Mouse (Mus musculus) retina, embryonic 14.5 days (tissue): ENCODE data around the gene Tchp.
A peak's percentile ranks its signal among the peaks of the same experiment; 100 is the strongest.

Experiments used
- DNase-seq: peaks from one replicate; pipeline ENCODE4 v3.0.0-alpha.2; 2015; ENCODE audit warnings: low spot score

The Tchp gene

GRCm38 (mm10) chr5:114696939-114697338 is 10.6 kb upstream of the Tchp start:
- no peak for DNase-seq

GRCm38 (mm10) chr5:114698044-114698746 is 9.4 kb upstream of the Tchp start:
- no peak for DNase-seq

DNA sequence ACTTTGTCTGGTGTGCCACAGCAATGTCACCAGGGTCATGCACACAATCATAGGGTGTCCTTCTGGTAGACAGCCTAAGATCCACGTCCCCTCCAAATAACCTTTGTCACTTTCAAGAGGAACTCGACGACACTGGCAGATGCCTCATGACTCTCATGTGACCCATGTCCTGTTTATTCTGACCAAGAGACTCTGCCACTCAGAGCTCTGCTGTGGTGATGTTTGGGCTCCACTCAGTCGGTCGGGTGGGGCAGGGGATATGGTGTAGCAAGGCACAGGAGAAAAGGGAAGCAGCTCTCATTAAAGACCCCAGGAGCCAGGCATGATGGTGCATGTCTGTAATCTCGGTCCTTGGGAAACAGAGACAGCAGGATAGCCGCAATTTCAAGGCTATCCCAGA is 8.5 kb upstream of the Tchp start:
- no peak for DNase-seq

DNA sequence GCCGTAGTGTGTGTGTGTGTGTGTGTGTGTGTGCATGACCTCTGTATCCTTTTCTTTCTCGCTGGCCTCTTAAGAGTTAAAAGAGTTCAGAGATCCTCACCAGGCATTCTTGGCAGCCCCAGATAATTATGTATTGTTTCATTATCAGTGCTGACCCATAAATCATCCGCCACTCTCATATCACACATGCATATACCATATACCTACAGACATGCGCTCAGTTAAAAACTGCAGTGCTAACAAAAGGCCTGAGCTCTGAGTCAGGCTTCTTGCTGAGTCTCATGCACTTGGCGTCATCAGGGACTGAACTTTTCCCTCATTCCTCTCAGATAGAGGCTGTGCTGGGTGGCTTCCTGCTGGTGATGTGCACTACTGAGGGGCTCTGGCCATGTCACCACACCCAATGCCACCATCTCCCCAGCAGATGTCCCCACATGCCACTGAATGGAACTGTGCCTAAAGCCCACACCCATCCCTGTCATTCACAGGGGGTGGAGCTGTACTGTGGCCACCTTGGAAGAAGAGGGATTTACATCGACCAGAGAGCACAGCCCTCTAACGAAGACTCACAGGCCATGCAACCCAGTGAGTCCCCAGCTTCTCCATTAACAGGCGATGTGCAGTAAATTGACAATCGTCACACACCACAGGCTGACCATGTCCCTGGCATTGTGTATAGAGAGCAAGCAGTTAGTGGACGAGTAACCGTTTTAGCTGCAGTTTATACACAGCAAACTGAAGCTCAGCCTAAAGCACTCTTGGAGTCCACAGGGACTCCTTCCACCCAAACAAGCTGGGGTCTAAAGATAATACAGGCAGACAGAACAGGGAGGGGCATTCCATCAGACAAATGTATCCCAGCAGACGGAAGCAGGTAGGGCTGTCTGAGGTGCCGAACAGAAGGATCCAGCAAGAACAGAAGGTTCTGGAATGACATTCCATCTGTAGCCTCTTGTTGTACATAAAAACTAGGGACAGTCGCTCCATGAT is 4.9 kb upstream of the Tchp start:
- DNase-seq = peak; percentile 76

DNA sequence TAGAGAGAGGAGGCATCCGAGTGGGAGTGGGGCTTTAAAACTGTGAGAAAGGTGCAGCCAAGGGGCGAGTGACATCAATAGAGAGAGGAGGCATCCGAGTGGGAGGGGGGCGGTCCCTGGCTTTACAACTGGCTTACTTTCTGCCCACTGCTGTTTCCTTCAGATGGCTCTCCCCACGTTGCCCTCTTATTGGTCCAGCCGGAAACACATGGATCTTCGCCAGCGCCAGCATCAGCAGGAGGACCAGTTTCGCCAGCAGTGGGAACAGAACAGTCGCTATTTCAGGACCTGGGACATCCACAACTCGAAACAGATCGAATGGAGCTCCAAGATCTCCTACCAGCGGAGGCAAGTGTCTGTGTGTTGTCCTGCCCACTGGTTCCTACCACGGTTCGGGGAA is 931 bp downstream of the Tchp start:
- no peak for DNase-seq

DNA sequence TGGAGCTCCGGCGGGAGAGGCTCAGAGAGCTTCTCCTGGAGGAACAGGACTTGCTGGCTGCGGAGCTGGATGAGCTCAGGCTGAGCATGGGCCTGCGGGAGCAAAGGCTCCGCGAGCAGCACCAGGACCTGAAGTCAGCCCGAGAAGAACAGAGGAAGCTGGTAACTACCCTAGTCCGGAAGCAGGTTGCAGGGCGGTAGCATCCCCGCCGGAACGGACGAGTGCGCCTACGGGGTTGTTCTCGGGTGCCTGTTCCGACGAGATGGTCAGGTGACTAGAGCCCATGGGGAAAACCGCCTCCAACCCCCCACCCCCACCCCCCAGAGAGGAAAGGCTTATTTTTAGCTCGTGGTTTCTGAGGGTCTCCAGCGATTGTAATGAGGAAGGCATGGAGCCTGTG is 1.8 kb downstream of the Tchp start:
- no peak for DNase-seq

DNA sequence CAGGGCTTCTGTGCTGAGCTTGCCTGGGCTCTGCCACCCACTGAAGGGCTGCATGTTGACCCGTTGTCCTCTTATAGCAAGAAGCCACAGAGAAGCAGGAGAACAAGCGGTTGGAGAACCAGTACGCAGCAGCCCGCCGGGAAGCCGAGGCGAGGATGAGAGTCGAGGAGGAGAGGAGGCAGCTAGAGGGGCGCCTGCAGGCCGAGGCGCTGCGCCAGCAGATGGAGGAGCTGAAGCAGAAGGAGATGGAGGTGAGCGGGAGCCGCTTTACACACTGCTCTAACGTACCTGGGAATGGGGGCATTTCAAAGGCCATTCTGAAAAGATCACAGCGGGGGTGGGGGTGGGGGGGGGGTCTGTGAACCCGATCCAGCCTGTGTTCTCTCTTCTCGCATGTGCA is 7.0 kb downstream of the Tchp start:
- no peak for DNase-seq

- no peak for DNase-seq
These were observed 9.7 kb downstream of the Tchp start for GRCm38 (mm10) chr5:114717292-114717691.

DNA sequence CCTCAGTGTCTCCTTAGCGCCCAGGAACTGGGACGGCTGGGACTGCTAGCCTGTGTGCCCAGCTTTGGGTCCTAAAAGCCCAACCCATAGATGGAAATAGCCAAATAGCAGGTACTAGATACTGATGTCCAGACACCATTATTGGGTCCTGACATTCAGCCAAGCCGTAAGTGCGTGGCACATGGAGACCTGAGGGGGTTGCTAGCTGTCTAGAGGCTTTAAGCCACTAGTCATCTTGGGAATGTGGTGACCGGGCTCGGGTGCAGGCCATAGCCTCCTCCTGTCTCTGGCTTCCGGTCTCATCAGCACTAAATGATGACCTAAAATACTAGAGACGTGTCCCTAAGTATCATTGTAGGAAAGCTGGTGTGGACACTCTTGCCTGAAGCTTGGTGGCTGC is 10.4 kb downstream of the Tchp start:
- DNase-seq = no peak

GRCm38 (mm10) chr5:114718483-114718882 is 10.9 kb downstream of the Tchp start:
- no peak for DNase-seq

- no peak for DNase-seq
These were observed 11.7 kb downstream of the Tchp start for GRCm38 (mm10) chr5:114719003-114719927.

DNA sequence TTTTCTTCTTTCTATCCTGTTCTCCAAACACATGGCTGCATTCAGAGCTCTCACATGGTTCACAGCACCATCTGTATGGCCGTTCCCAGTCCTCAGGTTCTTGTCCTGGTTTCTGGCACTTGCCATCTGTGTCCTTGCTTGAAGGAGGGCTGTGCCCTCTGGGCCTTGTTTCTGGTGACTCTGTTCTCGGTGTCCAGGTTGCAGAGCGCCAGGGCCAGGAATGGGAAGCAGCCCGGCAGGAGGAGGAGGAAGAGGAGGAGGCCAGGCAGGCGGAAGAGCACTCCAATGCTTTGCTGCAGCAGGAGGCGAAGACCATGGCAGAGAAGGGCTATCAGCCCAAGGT is 12.3 kb downstream of the Tchp start:
- DNase-seq = no peak

GRCm38 (mm10) chr5:114720784-114721183 is 13.2 kb downstream of the Tchp start:
- DNase-seq = no peak

GRCm38 (mm10) chr5:114721969-114722368 is 14.4 kb downstream of the Tchp start:
- no peak for DNase-seq

DNA sequence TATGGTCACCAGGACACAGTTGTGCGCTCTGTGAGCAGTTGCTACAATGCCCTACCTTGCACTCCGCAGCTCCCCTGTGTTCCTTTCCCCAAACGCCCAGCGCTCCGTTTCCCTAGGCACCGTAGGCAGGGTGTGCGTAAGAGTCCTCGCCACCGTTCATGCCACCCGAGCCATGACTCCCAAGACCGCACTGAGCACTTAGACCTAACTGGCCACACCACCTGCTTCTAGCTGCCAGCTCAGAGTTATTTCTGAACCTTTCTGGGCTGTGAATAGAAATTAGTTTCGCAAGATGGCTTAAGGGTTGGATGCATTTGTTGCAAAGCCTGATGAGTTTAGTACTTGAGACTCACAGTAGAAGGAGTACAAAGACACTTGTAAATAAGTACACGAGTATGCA is 15.3 kb downstream of the Tchp start:
- no peak for DNase-seq

- no peak for DNase-seq
These were observed 20.6 kb downstream of the Tchp start for GRCm38 (mm10) chr5:114728160-114728559.

DNA sequence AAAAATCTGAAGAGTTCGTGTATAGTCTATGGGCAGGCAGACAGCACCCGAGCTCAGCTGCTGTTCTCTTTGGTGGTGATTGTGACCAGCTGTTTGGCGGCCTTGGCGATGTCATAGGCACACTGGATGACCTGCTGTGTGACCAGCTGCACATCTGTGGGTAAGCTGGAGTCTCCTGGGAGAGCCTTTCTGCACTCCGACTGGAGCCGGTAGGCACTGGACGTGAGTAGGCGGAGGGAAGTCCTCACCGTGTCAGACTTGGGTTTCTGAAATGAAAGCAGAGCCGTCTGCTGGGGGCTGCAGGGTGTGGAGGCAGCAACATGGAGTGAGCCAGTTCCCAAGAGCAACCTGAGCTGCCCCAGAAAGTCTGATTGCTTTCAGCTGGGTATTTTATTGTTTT is 22.6 kb downstream of the Tchp start:
- DNase-seq = no peak

GRCm38 (mm10) chr5:114731498-114731897 is 23.9 kb downstream of the Tchp start:
- no peak for DNase-seq

- DNase-seq = no peak
These were observed 24.4 kb downstream of the Tchp start for GRCm38 (mm10) chr5:114731969-114732368.

- no peak for DNase-seq
These were observed 26.0 kb downstream of the Tchp start for GRCm38 (mm10) chr5:114733606-114734005.

DNA sequence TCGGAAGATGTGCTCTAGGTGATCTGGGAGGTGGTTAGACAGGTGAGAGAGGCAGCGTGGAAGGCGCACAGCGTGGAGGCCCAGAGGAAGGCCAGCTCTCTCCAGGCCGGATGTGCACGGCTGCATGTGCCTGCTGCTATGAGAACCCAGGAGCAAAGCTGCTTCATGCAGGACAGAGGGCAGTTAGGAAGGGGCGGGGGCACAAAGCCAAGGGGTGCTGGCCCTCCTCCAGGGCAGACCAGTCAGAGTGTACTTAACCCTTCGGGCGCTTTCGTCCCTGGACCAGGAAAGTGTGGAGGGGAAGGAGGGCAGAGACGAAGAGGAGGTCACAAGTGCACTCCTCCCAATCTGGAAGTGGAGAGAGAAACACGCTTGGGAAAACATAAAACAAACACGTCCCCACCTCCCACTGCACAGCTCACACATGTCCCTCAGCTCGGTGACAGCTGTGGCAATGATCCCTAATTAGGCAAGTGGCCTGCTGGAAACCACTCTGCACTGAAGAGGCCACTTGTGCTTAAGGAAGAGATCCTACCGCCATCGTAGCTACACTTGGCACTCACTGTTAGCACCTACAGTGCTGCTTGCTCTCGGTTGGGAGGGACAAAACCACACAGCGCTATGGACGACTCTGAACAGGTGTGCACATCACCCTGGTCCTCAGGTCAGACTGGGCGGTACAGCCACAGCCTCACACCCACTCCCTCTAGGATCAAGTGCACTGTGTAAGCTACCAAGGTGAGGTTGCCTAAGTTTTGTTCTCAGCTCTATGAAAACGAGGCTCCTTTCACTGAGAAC is 29.7 kb downstream of the Tchp start:
- DNase-seq = no peak
